Mouse (Mus musculus): ENCODE data around the gene Fsip1. TPM values are rescaled to one million over a fixed set of nuclear protein-coding genes. Genes with fewer than 3 reads are reported as not detected.
A peak's percentile ranks its signal among the peaks of the same experiment; 100 is the strongest.
"Not testable (repeated sequence)": the region's sequence is repeated elsewhere in the genome, so short reads cannot be mapped to it uniquely, and the experiment has no call there.

Fsip1 gene
- total RNA-seq (2021): under 1 TPM; 0.52 to 0.88 TPM

GRCm38 (mm10) chr2:118256621-118257053 is at the start of gene Fsip1:
Fsip1 (minus strand) TSS chr2:118256966.
- DNase-seq: peak; percentile 37 to 43

DNA sequence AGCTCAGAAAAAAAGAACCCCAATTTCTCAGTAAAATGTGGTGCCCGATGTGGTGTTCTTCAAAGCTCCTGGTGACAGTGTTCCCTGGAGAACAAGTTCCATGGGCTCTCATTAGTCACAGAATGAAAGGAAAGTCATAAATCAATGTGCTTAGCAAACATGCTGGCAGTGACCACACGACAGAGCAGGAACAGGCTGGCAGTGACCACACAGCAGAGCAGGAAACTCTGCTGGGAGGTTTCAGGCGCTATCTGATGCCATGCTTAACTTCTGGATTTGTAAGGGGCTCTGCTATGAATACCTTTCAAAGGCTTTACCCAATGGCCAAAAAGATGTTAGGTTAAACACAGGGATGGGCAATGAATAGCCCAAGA is 49.7 kb upstream of the Fsip1 start:
- no peak for DNase-seq

DNA sequence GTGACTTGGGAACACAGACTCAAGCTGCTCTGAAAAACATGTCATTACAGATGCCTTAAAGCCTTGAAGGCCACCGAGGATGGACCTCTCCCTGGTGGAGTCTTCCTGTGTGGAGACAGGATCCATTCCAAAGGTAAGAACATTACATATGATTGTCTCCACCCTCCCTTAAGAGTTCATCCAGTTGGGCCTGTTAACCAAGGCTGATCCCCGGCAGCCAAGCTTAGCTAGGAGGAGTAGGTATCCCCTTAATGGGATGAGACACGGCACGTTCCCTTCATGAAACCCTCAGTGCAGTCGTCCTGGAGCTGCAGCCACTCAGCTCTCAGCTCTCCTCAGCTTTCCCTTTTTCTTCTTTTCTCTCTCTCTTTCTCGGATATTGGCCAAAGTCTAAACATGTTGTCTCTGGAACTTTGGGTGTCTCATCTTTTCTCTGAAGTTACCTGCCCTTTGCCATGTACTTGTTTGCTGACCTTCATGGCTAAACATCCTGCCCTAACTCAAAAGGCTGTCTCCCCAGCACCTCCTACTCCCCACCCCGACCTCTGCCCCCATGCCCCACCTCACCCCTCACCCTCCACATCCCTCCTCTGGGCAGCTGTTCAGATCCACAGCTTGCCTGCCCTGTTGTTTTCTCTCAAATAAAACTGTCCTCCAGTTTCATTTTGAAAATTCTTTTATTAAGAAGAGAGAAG is 49.2 kb upstream of the Fsip1 start:
- no peak for DNase-seq

DNA sequence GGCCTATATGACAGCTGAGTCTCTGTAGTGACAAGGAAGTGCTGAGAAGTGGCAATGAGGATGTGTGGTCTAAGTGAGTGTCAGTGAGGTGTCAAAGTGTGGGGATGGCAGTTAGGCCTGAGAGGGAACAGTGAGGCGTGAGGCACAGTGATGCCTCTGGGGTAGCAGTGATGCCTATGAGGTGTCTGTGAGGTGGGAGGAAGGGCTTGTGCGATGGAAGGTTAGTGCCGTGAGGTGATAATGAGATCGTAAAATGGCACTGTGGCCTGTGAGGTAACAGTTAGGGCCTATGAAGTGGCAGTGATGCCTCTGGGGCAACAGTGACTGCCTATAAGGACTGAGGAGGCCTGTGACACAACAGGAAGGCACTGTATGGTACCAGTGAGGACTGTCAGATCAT is 46.7 kb upstream of the Fsip1 start:
- no peak for DNase-seq

- no peak for DNase-seq
Measured at GRCm38 (mm10) chr2:118301656-118302055, 44.9 kb upstream of the Fsip1 start.

DNA sequence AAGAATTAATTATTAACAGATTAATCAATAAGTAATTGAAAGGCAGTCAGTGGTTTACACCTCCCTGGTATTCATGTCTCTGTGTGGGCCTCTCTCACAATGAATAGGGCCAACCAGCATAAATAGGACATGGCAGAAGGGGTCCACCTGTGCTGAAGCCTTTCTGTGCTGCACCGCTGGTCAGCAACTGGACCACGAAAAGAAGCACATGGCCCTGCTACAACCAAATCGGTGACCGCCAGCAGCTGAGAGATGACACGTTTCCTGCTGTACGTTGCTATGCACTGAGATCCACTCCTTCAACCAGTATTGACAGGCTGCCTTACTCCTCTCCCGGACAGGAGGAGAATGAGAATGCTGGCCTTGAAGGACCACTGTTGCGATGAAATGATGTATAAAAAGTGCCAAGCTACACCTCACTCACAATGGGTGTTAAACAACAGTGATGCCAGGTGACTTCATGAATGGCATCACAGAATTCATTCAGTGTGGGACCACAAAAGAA is 44.3 kb upstream of the Fsip1 start:
- DNase-seq: no peak

DNA sequence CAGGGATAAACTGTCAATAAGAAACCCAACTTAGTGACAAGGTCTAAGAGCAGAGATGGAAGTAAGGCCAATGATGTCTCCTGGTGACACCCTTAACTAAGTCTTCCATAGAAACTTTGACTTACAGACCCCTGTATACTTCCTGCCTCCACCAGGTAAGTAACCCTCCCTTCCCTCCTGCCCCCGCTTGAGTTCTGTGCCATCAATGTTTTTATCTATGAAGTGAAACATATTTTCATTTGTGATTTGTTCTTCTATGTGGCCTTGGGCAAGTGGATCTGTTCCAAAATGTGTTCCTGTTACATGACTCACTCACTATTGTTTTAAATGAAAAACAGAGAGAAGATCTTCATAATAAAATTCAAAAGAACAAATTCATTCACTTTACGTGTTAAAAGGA is 43.2 kb upstream of the Fsip1 start:
- no peak for DNase-seq

- no peak for DNase-seq
Measured at GRCm38 (mm10) chr2:118298601-118299000, 41.8 kb upstream of the Fsip1 start.

GRCm38 (mm10) chr2:118297966-118298365 is 41.2 kb upstream of the Fsip1 start:
- DNase-seq: no peak

DNA sequence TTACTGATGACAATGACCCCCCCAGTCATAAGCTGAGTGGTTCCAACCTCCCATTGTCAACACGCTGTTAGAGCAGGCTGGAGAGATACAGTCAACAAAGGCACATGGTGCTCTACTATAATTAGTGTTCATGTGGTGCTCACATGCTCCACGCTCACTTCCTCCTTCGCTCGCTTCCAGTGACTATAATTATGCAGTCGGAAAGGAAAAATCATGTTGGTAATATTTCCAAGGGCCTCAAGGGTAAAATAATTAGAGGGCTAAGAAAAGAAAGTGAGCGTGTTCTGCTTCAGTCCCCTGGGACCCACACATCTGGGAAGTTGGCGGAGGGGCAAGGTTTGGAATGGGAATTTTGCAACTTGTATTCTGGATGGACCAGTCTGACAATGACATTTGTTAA is 38.7 kb upstream of the Fsip1 start:
- DNase-seq: no peak

DNA sequence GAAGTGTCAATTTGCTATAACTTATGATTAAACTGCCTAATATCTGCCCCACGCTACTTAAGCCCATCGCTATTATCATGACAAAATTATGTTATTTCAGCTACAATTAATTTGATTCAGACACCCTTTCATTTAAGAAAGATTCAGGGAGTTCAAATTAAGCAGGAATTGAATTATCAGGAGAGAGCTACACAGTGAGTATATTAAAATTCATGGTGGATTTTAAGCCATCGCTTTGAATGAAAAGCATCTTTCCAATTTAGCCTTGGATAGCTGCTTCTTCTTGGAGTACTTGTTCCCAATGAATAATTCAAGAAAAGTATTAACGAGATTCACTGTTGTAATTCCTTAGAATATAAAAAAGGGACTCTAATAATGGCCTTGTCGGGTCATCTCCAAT is 36.8 kb upstream of the Fsip1 start:
- DNase-seq: no peak

GRCm38 (mm10) chr2:118289066-118289460 is 32.3 kb upstream of the Fsip1 start:
- DNase-seq: not testable (repeated sequence)

- DNase-seq: no peak
Measured at GRCm38 (mm10) chr2:118288326-118289065, 31.7 kb upstream of the Fsip1 start.

DNA sequence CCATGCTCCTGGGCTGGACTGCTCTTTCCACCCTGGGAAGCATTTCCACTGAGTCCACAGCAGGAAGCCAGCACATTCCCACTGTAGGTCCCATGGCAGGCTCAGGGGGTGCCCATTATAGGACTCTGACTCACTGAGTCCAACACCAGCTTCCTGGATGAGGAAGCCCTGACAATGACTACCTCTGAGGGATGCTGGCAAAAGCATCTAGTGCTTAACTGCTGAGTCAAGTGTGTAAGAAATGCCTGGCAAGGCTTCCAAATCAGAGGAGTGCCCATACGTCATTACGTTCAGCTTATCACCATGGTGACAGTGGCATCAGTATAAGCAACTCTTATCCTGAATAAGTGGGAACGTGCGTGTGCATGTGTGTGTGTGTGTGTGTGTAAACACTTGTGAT is 30.9 kb upstream of the Fsip1 start:
- DNase-seq: no peak

- DNase-seq: no peak
Measured at GRCm38 (mm10) chr2:118282467-118282866, 25.7 kb upstream of the Fsip1 start.

DNA sequence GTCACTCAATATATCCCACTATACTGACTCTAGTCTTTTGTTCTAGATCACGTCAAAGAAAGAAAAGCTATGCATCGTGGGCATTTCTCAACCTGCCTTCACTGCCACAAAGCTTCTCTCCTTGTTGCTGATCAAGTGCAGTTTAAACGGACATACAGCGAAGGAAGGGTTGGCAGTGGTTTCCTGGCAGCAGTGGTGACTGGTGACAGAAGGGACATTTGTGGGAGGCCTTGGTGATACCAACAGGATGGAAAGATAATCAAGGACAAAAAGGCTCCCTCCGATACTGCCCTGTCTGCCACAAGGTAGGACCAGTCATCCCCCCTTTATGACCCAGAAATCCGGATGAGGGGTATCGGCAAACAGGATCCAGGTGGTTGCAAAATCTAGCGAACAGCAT is 21.5 kb upstream of the Fsip1 start:
- no peak for DNase-seq

GRCm38 (mm10) chr2:118271606-118272005 is 14.8 kb upstream of the Fsip1 start:
- no peak for DNase-seq

DNA sequence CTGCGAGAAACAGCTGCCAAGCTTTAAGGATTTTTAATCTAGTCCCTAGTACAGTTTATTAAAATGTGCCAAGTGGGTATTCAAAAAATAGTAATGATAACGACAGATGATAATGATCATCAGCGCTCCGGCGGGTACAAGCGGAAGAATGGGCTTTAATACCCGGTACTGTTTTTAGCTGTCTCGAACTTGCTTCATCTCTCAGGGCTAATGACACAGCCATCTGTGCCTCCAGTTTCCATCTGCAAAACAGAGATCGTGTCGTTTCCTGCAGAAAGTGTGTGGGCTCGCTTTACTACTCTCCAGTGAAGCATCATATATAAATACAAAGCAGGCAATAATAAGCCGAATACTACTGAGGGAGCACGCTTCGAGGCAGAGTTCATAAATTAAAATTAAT is 13.4 kb upstream of the Fsip1 start:
- DNase-seq: peak; percentile 56 to 65

DNA sequence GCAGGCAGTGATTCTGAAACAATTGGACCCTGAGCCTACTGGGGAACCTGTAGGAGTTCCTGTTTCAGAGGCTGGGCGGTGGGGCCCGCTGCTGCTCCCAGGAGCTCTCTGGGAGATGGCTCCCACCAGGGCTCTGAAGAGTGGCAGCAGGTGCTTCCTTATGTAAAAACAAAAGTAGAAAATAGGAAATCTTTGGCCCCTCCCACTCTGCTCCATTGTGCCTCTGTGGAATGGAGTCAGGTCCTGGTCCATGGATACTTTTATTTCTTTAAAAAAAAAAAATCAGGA is 7.1 kb upstream of the Fsip1 start:
- DNase-seq: no peak

DNA sequence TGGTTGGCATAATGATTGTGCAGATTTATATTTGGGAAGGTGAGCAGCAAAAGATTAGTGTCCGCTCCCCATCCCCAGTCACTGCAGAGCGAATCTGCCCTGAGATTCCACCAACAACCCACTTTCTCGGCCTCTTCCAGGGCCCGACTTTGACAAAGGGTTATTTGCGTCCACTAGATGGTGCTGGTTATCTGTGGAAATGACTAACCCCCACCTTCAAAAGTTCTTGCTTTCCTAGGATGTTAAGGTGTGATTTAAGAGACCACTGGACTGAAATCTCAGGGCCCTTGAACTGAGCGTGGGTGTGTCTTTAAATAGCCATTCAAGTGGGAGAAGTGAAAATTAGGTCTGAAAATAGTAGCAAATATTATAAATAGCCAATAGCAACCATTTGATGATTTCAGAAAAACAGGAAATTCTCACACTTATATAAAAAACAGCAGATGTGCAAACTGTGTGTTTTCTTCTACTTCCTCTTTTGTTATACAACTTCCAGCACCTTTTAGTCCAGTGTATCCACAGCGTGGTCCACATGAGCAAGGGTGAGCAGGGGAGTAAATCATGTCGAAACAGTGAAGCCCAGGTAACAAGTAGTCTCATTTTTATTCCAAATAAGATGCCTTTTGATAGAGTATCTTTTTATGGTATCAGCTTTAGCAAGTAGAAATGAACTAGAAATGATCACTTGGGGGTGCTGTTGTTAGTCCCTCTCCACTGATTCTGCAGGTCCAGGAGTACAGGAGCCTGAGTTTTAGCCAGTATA is 6.6 kb upstream of the Fsip1 start:
- DNase-seq: peak; percentile 35 to 55

GRCm38 (mm10) chr2:118262673-118263072 is 5.9 kb upstream of the Fsip1 start:
- DNase-seq: peak; percentile 57 to 67

DNA sequence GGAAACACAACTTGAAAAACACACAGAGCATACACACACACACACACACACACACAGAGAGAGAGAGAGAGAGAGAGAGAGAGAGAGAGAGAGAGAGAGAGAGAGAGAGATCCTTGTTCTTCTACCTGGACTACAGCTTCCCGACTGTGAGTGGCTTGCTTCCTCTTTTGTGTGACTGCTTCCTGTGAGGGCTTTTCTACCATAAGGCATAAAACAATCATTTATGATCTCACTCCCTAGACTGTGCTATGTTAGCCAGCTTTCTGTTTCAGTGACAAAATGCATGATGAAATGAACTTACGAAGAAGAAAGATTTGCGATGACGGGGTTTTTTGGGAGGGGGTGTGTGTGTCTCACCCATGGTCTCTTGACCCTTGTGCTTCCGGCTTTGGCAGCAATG is 3.0 kb upstream of the Fsip1 start:
- DNase-seq: no peak

- DNase-seq: no peak
Measured at GRCm38 (mm10) chr2:118257094-118257493, 328 bp upstream of the Fsip1 start.

DNA sequence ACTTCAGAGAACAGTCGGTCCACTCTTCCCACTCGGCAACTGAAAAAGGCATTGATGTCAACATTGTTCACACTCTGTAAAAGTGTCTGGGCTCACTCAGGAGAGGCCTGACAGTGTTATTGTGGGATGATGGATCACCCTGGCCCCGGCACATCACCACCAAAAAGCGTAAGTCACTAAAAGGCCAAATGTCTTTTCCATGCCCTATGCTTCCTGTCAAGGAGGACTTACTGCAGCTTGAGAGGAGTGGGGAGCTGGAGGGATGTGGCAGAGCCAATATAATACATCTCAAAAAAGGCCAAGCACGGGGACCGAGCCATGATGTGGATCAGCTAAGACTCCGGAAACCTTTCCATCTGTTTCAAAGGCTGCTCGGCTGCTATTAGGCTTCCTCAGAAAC is 2.2 kb downstream of the Fsip1 start:
- no peak for DNase-seq

Measured in layer of hippocampus, postnatal 36 days (tissue).